Mouse (Mus musculus): ENCODE results near the gene Nars2. TPM values are rescaled to one million over a fixed set of nuclear protein-coding genes. Genes with fewer than 3 reads are reported as not detected.

Nars2 gene
- total and polyA plus RNA-seq, 2 experiments from 2014 or later, result 11.8 to 17.8 TPM

- peak; percentile 81 for ATAC-seq (ENCODE audit: insufficient read depth, low read depth)
Observed at GRCm38 (mm10) chr7:97081242-97081958, 130.1 kb downstream of the Nars2 start, which contains the start of gene Gab2. Gene Gab2 (plus strand): TSS chr7:97081586.

GRCm38 (mm10) chr7:97081959-97082218, 130.6 kb downstream of the Nars2 start:
- no peaks in the 10 kb centered on the region for H3K27me3 ChIP-seq (ENCODE audit: control insufficient read depth, insufficient read depth, low read length)
- no peaks in the 10 kb centered on the region for H3K9me3 ChIP-seq (replicated peaks; ENCODE audit: control insufficient read depth, low read length)
- DNase-seq (ENCODE audit: low spot score), result no peak
- H3K4me3 ChIP-seq (ENCODE audit: low read depth, low read length), result peak overlapping the region; percentile 94
- under 1% methylated on average over 36 of the region's 38 CpGs for WGBS
- peak overlapping the region; percentile 97 for H3K9ac ChIP-seq (replicated peaks; ENCODE audit: low read depth, low read length)
- H3K36me3 ChIP-seq (replicated peaks; ENCODE audit: control insufficient read depth, insufficient read depth, low read length), result no peaks in the 10 kb centered on the region
- peak overlapping the region; percentile 89 for H3K4me2 ChIP-seq (ENCODE audit: low read depth, low read length)
- no peak for ATAC-seq (ENCODE audit: insufficient read depth, low read depth)
- peaks cover 8% of the 10 kb centered on the region; the same call in 1 of the 2 replicates for H3K4me1 ChIP-seq (ENCODE audit: control insufficient read depth, insufficient read depth)
- peak overlapping the region; percentile 98 for H3K27ac ChIP-seq (ENCODE audit: low read depth)
- TF ChIP-seq CTCF (IDR thresholded peaks at IDR 0.05; ENCODE audit: low read depth), result no peak
- no peak for TF ChIP-seq EP300 (IDR thresholded peaks at IDR 0.05; ENCODE audit: low read depth)

More at GRCm38 (mm10) chr7:97081242-97081958, 130.1 kb downstream of the Nars2 start, which contains the start of gene Gab2:
- TF ChIP-seq CTCF (IDR thresholded peaks at IDR 0.05; ENCODE audit: low read depth) (no peak), EP300 (IDR thresholded peaks at IDR 0.05; ENCODE audit: low read depth) (no peak)
- H3K9me3 ChIP-seq (replicated peaks; ENCODE audit: control insufficient read depth, low read length), result no peaks in the 10 kb centered on the region
- no peaks in the 10 kb centered on the region for H3K27me3 ChIP-seq (ENCODE audit: control insufficient read depth, insufficient read depth, low read length)
- peaks cover 8% of the 10 kb centered on the region; the same call in 1 of the 2 replicates for H3K4me1 ChIP-seq (ENCODE audit: control insufficient read depth, insufficient read depth)
- H3K36me3 ChIP-seq (replicated peaks; ENCODE audit: control insufficient read depth, insufficient read depth, low read length), result no peaks in the 10 kb centered on the region
- peak; percentile 68 for DNase-seq (ENCODE audit: low spot score)
- H3K9ac ChIP-seq (replicated peaks; ENCODE audit: low read depth, low read length), result peak within 1 kb of the TSS; percentile 97
- peak within 1 kb of the TSS; percentile 89 for H3K4me2 ChIP-seq (ENCODE audit: low read depth, low read length)
- H3K4me3 ChIP-seq (ENCODE audit: low read depth, low read length), result peak within 1 kb of the TSS; percentile 94
- under 1% methylated on average over 63 of the region's 83 CpGs for WGBS
- peak within 1 kb of the TSS; percentile 98 for H3K27ac ChIP-seq (ENCODE audit: low read depth)

GRCm38 (mm10) chr7:97082219-97083101, 131.2 kb downstream of the Nars2 start:
- no peaks in the 10 kb centered on the region for H3K9me3 ChIP-seq (replicated peaks; ENCODE audit: control insufficient read depth, low read length)
- H3K9ac ChIP-seq (replicated peaks; ENCODE audit: low read depth, low read length), result peak overlapping the region; percentile 97
- H3K4me2 ChIP-seq (ENCODE audit: low read depth, low read length), result peak overlapping the region; percentile 89
- peaks cover 8% of the 10 kb centered on the region; the same call in 1 of the 2 replicates for H3K4me1 ChIP-seq (ENCODE audit: control insufficient read depth, insufficient read depth)
- H3K27me3 ChIP-seq (ENCODE audit: control insufficient read depth, insufficient read depth, low read length), result no peaks in the 10 kb centered on the region
- ATAC-seq (ENCODE audit: insufficient read depth, low read depth) (peak; percentile 76), DNase-seq (ENCODE audit: low spot score) (peak; percentile 88)
- peak overlapping the region; percentile 94 for H3K4me3 ChIP-seq (ENCODE audit: low read depth, low read length)
- TF ChIP-seq CTCF (IDR thresholded peaks at IDR 0.05; ENCODE audit: low read depth), result no peak
- no peaks in the 10 kb centered on the region for H3K36me3 ChIP-seq (replicated peaks; ENCODE audit: control insufficient read depth, insufficient read depth, low read length)
- peak overlapping the region; percentile 98 for H3K27ac ChIP-seq (ENCODE audit: low read depth)
- WGBS, result under 1% methylated on average over 35 of the region's 40 CpGs

GRCm38 (mm10) chr7:97083579-97083978, 132.3 kb downstream of the Nars2 start:
- Histone ChIP-seq H3K9me3 (replicated peaks; ENCODE audit: control insufficient read depth, low read length) (no peaks in the 10 kb centered on the region), H3K9ac (replicated peaks; ENCODE audit: low read depth, low read length) (no peak overlapping the region), H3K4me1 (ENCODE audit: control insufficient read depth, insufficient read depth) (peaks cover 8% of the 10 kb centered on the region; the same call in 1 of the 2 replicates), H3K4me3 (ENCODE audit: low read depth, low read length) (no peak overlapping the region), H3K27me3 (ENCODE audit: control insufficient read depth, insufficient read depth, low read length) (no peaks in the 10 kb centered on the region), H3K27ac (ENCODE audit: low read depth) (peak overlapping the region; percentile 98), H3K36me3 (replicated peaks; ENCODE audit: control insufficient read depth, insufficient read depth, low read length) (no peaks in the 10 kb centered on the region), H3K4me2 (ENCODE audit: low read depth, low read length) (peak overlapping the region; percentile 89)
- TF ChIP-seq EP300 (IDR thresholded peaks at IDR 0.05; ENCODE audit: low read depth) (no peak), CTCF (IDR thresholded peaks at IDR 0.05; ENCODE audit: low read depth) (no peak)
- WGBS, result 68% methylated on average over 9 of the region's 9 CpGs
- no peak for DNase-seq (ENCODE audit: low spot score)
- no peak for ATAC-seq (ENCODE audit: insufficient read depth, low read depth)

GRCm38 (mm10) chr7:97084181-97084580, 132.9 kb downstream of the Nars2 start:
- H3K4me2 ChIP-seq (ENCODE audit: low read depth, low read length), result no peak overlapping the region
- H3K27ac ChIP-seq (ENCODE audit: low read depth), result peak overlapping the region; percentile 98; the same call in 1 of the 2 replicates
- H3K27me3 ChIP-seq (ENCODE audit: control insufficient read depth, insufficient read depth, low read length), result no peaks in the 10 kb centered on the region
- 74% methylated on average over 1 of the region's 1 CpGs for whole genome bisulfite sequencing
- peaks cover 7% of the 10 kb centered on the region; the same call in 1 of the 2 replicates for H3K4me1 ChIP-seq (ENCODE audit: control insufficient read depth, insufficient read depth)
- ATAC-seq (ENCODE audit: insufficient read depth, low read depth) (no peak), DNase-seq (ENCODE audit: low spot score) (peak; percentile 30)
- no peak overlapping the region for H3K4me3 ChIP-seq (ENCODE audit: low read depth, low read length)
- no peaks in the 10 kb centered on the region for H3K9me3 ChIP-seq (replicated peaks; ENCODE audit: control insufficient read depth, low read length)
- TF ChIP-seq CTCF (IDR thresholded peaks at IDR 0.05; ENCODE audit: low read depth) (no peak), EP300 (IDR thresholded peaks at IDR 0.05; ENCODE audit: low read depth) (no peak)
- no peak overlapping the region for H3K9ac ChIP-seq (replicated peaks; ENCODE audit: low read depth, low read length)
- H3K36me3 ChIP-seq (replicated peaks; ENCODE audit: control insufficient read depth, insufficient read depth, low read length), result no peaks in the 10 kb centered on the region

Measured in heart, postnatal 0 days (tissue).